Mouse (Mus musculus) gastrocnemius, postnatal 10 days (tissue): Measurements from ENCODE around the gene Krt34. TPM values are rescaled to one million over a fixed set of nuclear protein-coding genes. Genes with fewer than 3 reads are reported as not detected.

Source experiments
- DNase-seq: peaks from one replicate; pipeline ENCODE4 v3.0.0; 2021; ENCODE audit warnings: mixed read lengths
- total RNA-seq, 2 experiments: library from RNA; stranded (reverse); gene quantifications; 2 replicates each; pipeline ENCODE4 v1.2.3; 2021

The Krt34 gene
- total RNA-seq, 2 experiments from 2014 or later = not detected

- DNase-seq = no peak
Measured at GRCm38 (mm10) chr11:99999091-99999490, 42.3 kb downstream of the Krt34 start.

- DNase-seq = no peak
Measured at GRCm38 (mm10) chr11:99994384-99994661, 47.0 kb downstream of the Krt34 start.

- DNase-seq = no peak
Measured at GRCm38 (mm10) chr11:99993620-99994383, 47.6 kb downstream of the Krt34 start, which contains the start of gene Krtap17-1. TSS of gene Krtap17-1 (minus strand) at chr11:99993994.

GRCm38 (mm10) chr11:99990571-99990970, 50.8 kb downstream of the Krt34 start:
- DNase-seq = no peak

- no peak for DNase-seq
Measured at GRCm38 (mm10) chr11:99989881-99990405, 51.4 kb downstream of the Krt34 start.

- no peak for DNase-seq
Measured at GRCm38 (mm10) chr11:99988530-99988929, 52.8 kb downstream of the Krt34 start.

Other genes starting within 250 kb of the Krt34 start
- not detected for gene Gm11596, start 248.1 kb downstream of the Krt34 start, total RNA-seq
- gene Gm11569, start 242.6 kb downstream of the Krt34 start, total RNA-seq = not detected
- not detected for gene Gm11554, start 237.1 kb downstream of the Krt34 start, total RNA-seq
- not detected for gene Krtap4-13, start 231.7 kb downstream of the Krt34 start, total RNA-seq
- gene Gm11564, start 225.9 kb downstream of the Krt34 start, total RNA-seq = not detected
- not detected for gene 2300003K06Rik, start 203.5 kb downstream of the Krt34 start, total RNA-seq
- not detected for gene Krtap4-16, start 189.9 kb downstream of the Krt34 start, total RNA-seq
- not detected for gene Gm11568, start 183.6 kb downstream of the Krt34 start, total RNA-seq
- not detected for gene Gm11559, start 177.1 kb downstream of the Krt34 start, total RNA-seq
- gene Krtap9-1, start 168.2 kb downstream of the Krt34 start, total RNA-seq = not detected
- not detected for gene Gm11567, start 162.4 kb downstream of the Krt34 start, total RNA-seq
- not detected for gene Krtap31-1, start 133.6 kb downstream of the Krt34 start, total RNA-seq
- not detected for gene Gm11565, start 126.8 kb downstream of the Krt34 start, total RNA-seq
- not detected for gene Krtap31-2, start 105.3 kb downstream of the Krt34 start, total RNA-seq
- not detected for gene Krtap9-5, start 93.1 kb downstream of the Krt34 start, total RNA-seq
- gene Krtap29-1, start 62.5 kb downstream of the Krt34 start, total RNA-seq = not detected
- gene Krtap16-1, start 55.0 kb downstream of the Krt34 start, total RNA-seq = not detected
- not detected for gene Krtap17-1, start 47.6 kb downstream of the Krt34 start, total RNA-seq
- gene Krt33a, start 25.3 kb downstream of the Krt34 start, total RNA-seq = not detected
- gene Krt33b, start 11.7 kb downstream of the Krt34 start, total RNA-seq = under 1 TPM; 0.38 to 0.45 TPM
- gene Krt31, start 9.0 kb upstream of the Krt34 start, total RNA-seq = not detected
- gene Krt32, start 46.7 kb upstream of the Krt34 start, total RNA-seq = not detected
- not detected for gene Krt35, start 54.7 kb upstream of the Krt34 start, total RNA-seq
- not detected for gene Krt36, start 64.1 kb upstream of the Krt34 start, total RNA-seq
- gene Krt13, start 80.0 kb upstream of the Krt34 start, total RNA-seq = not detected
- gene Krt15, start 94.4 kb upstream of the Krt34 start, total RNA-seq = not detected
- gene Krt19, start 107.1 kb upstream of the Krt34 start, total RNA-seq = 1 to 10 TPM in 1 of 2 experiments, under 1 TPM in 1; 0.45 to 1.4 TPM
- not detected for gene Krt9, start 151.7 kb upstream of the Krt34 start, total RNA-seq
- gene Krt14, start 166.0 kb upstream of the Krt34 start, total RNA-seq = not detected
- not detected for gene Krt16, start 207.3 kb upstream of the Krt34 start, total RNA-seq
- gene Krt17, start 219.5 kb upstream of the Krt34 start, total RNA-seq = under 1 TPM in 1 of 2 experiments, not detected in 1; 0.14 TPM
- not detected for gene Krt42, start 228.3 kb upstream of the Krt34 start, total RNA-seq